Mouse (Mus musculus) heart, postnatal 0 days (tissue): Measurements from ENCODE around the gene Ccdc9.

Experiments used
- CTCF ChIP-seq: IDR thresholded peaks from 2 replicates; pipeline ENCODE4 v1.5.1; 2016; ENCODE audit warnings: antibody characterized with exemption, control low read depth, low read depth
- EP300 ChIP-seq: IDR thresholded peaks from 2 replicates; pipeline ENCODE4 v1.6.1; 2016; ENCODE audit warnings: antibody characterized with exemption, low read depth

GRCm38 (mm10) chr7:16286026-16286961 is at the start of gene Ccdc9:
- TF ChIP-seq CTCF (no peak), EP300 (0 out of 2 replicates have a peak, but pooled peaks have one; percentile 43)
